Comparison of ENCODE assay signal across 16 mouse cellular contexts in genomic region chr17:50802380-50802779, GRCm38 (mm10).
"Had no signal": no experiment of that assay in that cellular context is flagged by ENCODE, and none has a peak within 500 bp of the region (broad histone marks: within the 10 kb centered on the region; RNA-seq: fewer than 3 reads in every experiment).

No protein-coding gene starts in this region.

- H3K4me1 ChIP-seq: kidney, embryonic 15.5 days; liver, embryonic 13.5 days; lung, embryonic 15.5 days; neural tube, embryonic 12.5 days; neural tube, embryonic 15.5 days had no signal

- DNase-seq: kidney, adult 11 months; kidney, adult 8-10 months; kidney, postnatal 10 days; kidney, postnatal 36 days; layer of hippocampus, postnatal 36 days; liver, embryonic 13.5 days; lung, postnatal 14 days; thymus, adult 2 months; thymus, postnatal 14 days; thymus, postnatal 4 days had no signal

- H3K4me3 ChIP-seq: kidney, embryonic 15.5 days; left cerebral cortex, adult 2 months; liver, embryonic 13.5 days; lung, embryonic 15.5 days; neural tube, embryonic 12.5 days; neural tube, embryonic 15.5 days had no signal

- H3K9ac ChIP-seq: kidney, embryonic 15.5 days; liver, embryonic 13.5 days; lung, embryonic 15.5 days; neural tube, embryonic 12.5 days; neural tube, embryonic 15.5 days had no signal

- H3K36me3 ChIP-seq: kidney, embryonic 15.5 days; liver, embryonic 13.5 days; lung, embryonic 15.5 days; neural tube, embryonic 12.5 days; neural tube, embryonic 15.5 days had no signal

- H3K27ac ChIP-seq: kidney, embryonic 15.5 days; left cerebral cortex, adult 2 months; liver, embryonic 13.5 days; lung, embryonic 15.5 days; macrophage; neural tube, embryonic 12.5 days; neural tube, embryonic 15.5 days had no signal

- H3K4me2 ChIP-seq: kidney, embryonic 15.5 days; liver, embryonic 13.5 days; lung, embryonic 15.5 days; neural tube, embryonic 12.5 days; neural tube, embryonic 15.5 days had no signal

- H3K9me3 ChIP-seq: kidney, embryonic 15.5 days; liver, embryonic 13.5 days; lung, embryonic 15.5 days; neural tube, embryonic 12.5 days; neural tube, embryonic 15.5 days had no signal

- H3K27me3 ChIP-seq: kidney, embryonic 15.5 days; liver, embryonic 13.5 days; lung, embryonic 15.5 days; neural tube, embryonic 12.5 days; neural tube, embryonic 15.5 days had no signal
